Mouse (Mus musculus) v-Abl transformed pro-B cells (cell line): ENCODE measurements around the gene Ints12.

Experiments
- in situ Hi-C, 2 experiments: fragments of 400-800 bp; cut with MboI; formaldehyde crosslinking; loops; one replicate each; pipeline ENCODE4 v1.15.1; 2025; ENCODE audit not compliant: unreplicated experiment in 2 of 2

Gene Ints12

GRCm38 (mm10) chr3:133091664-133092273, at the start of gene Ints12, which contains the start of gene Gstcd:
Gene Ints12 (plus strand): TSS chr3:133091840.
Gene Gstcd (minus strand): TSS chr3:133092033.
- in situ Hi-C loops: loop anchor here (10.0 to 25.0 kb wide), 4 partner anchors 277 to 721 kb away; partner anchors contain the start of gene Tet2 (in 2 of the 2)

- in situ Hi-C loops: no loop called here
Measured at GRCm38 (mm10) chr3:133052068-133052467, 39.6 kb upstream of the Ints12 start.

- in situ Hi-C loops: loop anchor here (25.0 kb wide), 2 partner anchors 462 to 737 kb away; partner anchors contain the start of gene Tet2 (in 2 of the 2)
Measured at GRCm38 (mm10) chr3:133075560-133075959, 16.1 kb upstream of the Ints12 start.

GRCm38 (mm10) chr3:133082736-133083135, 8.9 kb upstream of the Ints12 start:
- in situ Hi-C loops: loop anchor here (25.0 kb wide), 2 partner anchors 455 to 730 kb away; partner anchors contain the start of gene Tet2 (in 2 of the 2)

GRCm38 (mm10) chr3:133085858-133086257, 5.8 kb upstream of the Ints12 start:
- in situ Hi-C loops: loop anchor here (5.0 to 25.0 kb wide), 3 partner anchors 186 to 726 kb away; partner anchors contain the start of gene Tet2 (in 2 of the 2)

GRCm38 (mm10) chr3:133090247-133091120, 1.2 kb upstream of the Ints12 start:
- in situ Hi-C loops: loop anchor here (10.0 to 25.0 kb wide), 4 partner anchors 276 to 722 kb away; partner anchors contain the start of gene Tet2 (in 2 of the 2)

GRCm38 (mm10) chr3:133091121-133091663, 448 bp upstream of the Ints12 start:
- in situ Hi-C loops: loop anchor here (10.0 to 25.0 kb wide), 4 partner anchors 276 to 721 kb away; partner anchors contain the start of gene Tet2 (in 2 of the 2)

GRCm38 (mm10) chr3:133092274-133092853, 724 bp downstream of the Ints12 start:
- in situ Hi-C loops: loop anchor here (10.0 to 25.0 kb wide), 4 partner anchors 278 to 720 kb away; partner anchors contain the start of gene Tet2 (in 2 of the 2)

- in situ Hi-C loops: loop anchor here (10.0 to 25.0 kb wide), 4 partner anchors 278 to 719 kb away; partner anchors contain the start of gene Tet2 (in 2 of the 2)
Measured at GRCm38 (mm10) chr3:133092936-133093335, 1.3 kb downstream of the Ints12 start.

- in situ Hi-C loops: loop anchor here (10.0 to 25.0 kb wide), 4 partner anchors 280 to 718 kb away; partner anchors contain the start of gene Tet2 (in 2 of the 2)
Measured at GRCm38 (mm10) chr3:133094305-133094704, 2.7 kb downstream of the Ints12 start.

GRCm38 (mm10) chr3:133097936-133098335, 6.3 kb downstream of the Ints12 start:
- in situ Hi-C loops: loop anchor here (5.0 to 25.0 kb wide), 5 partner anchors 283 to 714 kb away; partner anchors contain the start of gene Tet2 (in 2 of the 2)

GRCm38 (mm10) chr3:133098336-133098735, 6.7 kb downstream of the Ints12 start:
- in situ Hi-C loops: loop anchor here (5.0 to 25.0 kb wide), 5 partner anchors 284 to 714 kb away; partner anchors contain the start of gene Tet2 (in 2 of the 2)

GRCm38 (mm10) chr3:133098909-133099308, 7.3 kb downstream of the Ints12 start:
- in situ Hi-C loops: loop anchor here (5.0 to 25.0 kb wide), 5 partner anchors 284 to 713 kb away; partner anchors contain the start of gene Tet2 (in 2 of the 2)

- in situ Hi-C loops: no loop called here
Measured at GRCm38 (mm10) chr3:133103768-133104167, 12.1 kb downstream of the Ints12 start.

GRCm38 (mm10) chr3:133104436-133104835, 12.8 kb downstream of the Ints12 start:
- in situ Hi-C loops: no loop called here

- in situ Hi-C loops: no loop called here
Measured at GRCm38 (mm10) chr3:133108731-133109130, 17.1 kb downstream of the Ints12 start.

- in situ Hi-C loops: no loop called here
Measured at GRCm38 (mm10) chr3:133109844-133110243, 18.2 kb downstream of the Ints12 start.

- in situ Hi-C loops: no loop called here
Measured at GRCm38 (mm10) chr3:133111741-133112140, 20.1 kb downstream of the Ints12 start.

GRCm38 (mm10) chr3:133113281-133113680, 21.6 kb downstream of the Ints12 start:
- in situ Hi-C loops: no loop called here

- in situ Hi-C loops: no loop called here
Measured at GRCm38 (mm10) chr3:133131372-133131771, 39.7 kb downstream of the Ints12 start.
